Mouse (Mus musculus): Measurements from ENCODE around the gene St5. TPM values are rescaled to one million over a fixed set of nuclear protein-coding genes. Genes with fewer than 3 reads are reported as not detected.

Gene St5
- polyA plus RNA-seq, 1 experiment from 2014 or later, result 43.4 TPM

DNA sequence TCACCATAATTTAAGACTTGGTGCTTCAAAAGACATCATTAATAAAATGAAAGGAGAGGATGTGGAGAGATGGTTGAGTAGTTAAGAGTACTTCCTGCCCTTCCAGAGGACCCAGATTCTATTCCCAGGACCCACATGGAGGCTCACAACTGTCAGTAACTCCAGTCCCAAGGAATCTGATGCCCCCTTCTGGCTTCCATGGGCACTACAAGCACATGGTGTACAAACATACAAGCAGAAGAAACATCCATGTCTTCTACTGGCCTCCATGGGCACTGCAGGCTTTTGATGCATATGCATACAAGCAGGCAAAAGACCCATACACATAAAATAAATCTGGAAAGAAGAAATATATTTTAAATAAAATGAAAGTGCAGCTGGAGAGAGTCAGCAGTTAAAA, 3.2 kb downstream of the St5 start:
- Histone ChIP-seq H3K4me2 (no peak overlapping the region), H3K4me3 (replicated peaks) (no peak overlapping the region), H3K27ac (no peak overlapping the region), H3K9me3 (no peaks in the 10 kb centered on the region), H3K27me3 (no peaks in the 10 kb centered on the region), H3K9ac (replicated peaks) (no peak overlapping the region), H3K36me3 (no peaks in the 10 kb centered on the region), H3K4me1 (replicated peaks) (peaks cover 10% of the 10 kb centered on the region; the same call in 1 of the 2 replicates)
- ATAC-seq (ENCODE audit: insufficient number of reproducible peaks, insufficient read depth, low FRiP score, low TSS enrichment, low read depth), result no peak

DNA sequence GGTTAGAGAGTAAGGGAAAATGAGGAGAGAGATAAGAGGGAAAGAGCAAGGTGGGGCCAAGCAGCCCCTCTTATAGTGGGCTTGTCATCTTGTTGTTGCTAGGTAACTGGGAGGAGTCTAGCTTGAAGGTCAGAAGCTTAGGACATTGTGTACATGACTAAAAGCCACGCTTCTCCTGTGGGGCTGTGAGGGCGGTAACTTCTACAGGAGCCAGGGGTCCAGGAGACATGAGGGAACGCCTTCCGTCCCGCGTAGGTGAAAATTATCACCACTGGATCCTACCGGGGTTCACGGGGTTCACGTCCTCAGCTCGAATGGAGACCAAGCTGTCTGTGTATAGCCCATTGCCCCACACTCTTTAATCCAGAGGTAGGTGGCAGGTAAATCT, 8.1 kb downstream of the St5 start:
- Histone ChIP-seq H3K4me2 (no peak overlapping the region), H3K27me3 (no peaks in the 10 kb centered on the region), H3K9me3 (no peaks in the 10 kb centered on the region), H3K4me1 (replicated peaks) (no peaks in the 10 kb centered on the region), H3K36me3 (no peaks in the 10 kb centered on the region), H3K4me3 (replicated peaks) (no peak overlapping the region), H3K9ac (replicated peaks) (no peak overlapping the region), H3K27ac (no peak overlapping the region)
- no peak for ATAC-seq (ENCODE audit: insufficient number of reproducible peaks, insufficient read depth, low FRiP score, low TSS enrichment, low read depth)
- WGBS, result 92% methylated on average over 10 of the region's 10 CpGs

DNA sequence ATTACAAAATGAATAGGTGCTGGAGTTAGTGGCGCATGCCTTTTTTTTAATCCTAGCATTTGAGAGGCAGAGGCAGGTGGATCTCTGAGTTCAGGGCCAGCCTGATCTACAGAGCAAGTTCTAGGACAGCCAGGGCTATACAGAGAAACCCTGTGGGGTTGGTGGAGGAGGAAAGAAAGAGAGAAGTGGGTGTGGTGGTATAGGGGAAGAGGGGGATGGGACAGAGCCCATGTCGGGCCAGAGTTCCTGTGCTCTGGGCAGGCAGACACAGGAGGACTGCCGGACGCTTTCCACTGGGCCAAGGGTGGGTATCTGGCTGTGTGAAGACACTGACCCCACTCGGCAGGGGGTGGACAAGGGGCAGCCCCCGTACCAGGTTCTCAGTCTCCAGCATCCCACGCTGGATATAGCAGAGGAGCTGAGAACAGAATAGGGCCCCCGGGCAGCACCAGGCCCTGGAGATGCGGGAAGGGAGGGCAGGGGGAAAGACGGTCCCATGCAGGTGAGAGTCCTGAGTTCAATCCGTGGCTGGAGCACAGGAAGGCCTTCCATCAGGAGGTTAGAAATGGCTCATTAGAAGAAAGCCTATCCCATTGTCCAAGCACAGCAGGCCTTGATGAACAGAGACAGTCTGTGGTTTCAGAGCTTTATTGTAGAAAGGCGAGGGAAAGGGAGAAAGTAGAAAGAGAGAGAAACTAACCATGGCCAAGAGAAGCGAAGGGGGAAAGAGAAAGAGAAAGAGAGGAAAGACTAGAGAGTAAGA, 8.6 kb downstream of the St5 start:
- H3K27ac ChIP-seq, result no peak overlapping the region
- H3K9me3 ChIP-seq, result no peaks in the 10 kb centered on the region
- no peak overlapping the region for H3K9ac ChIP-seq (replicated peaks)
- H3K4me1 ChIP-seq (replicated peaks), result no peaks in the 10 kb centered on the region
- no peak for ATAC-seq (ENCODE audit: insufficient number of reproducible peaks, insufficient read depth, low FRiP score, low TSS enrichment, low read depth)
- WGBS, result 82% methylated on average over 13 of the region's 13 CpGs
- no peak overlapping the region for H3K4me2 ChIP-seq
- no peaks in the 10 kb centered on the region for H3K36me3 ChIP-seq
- H3K4me3 ChIP-seq (replicated peaks), result no peak overlapping the region
- H3K27me3 ChIP-seq, result no peaks in the 10 kb centered on the region

DNA sequence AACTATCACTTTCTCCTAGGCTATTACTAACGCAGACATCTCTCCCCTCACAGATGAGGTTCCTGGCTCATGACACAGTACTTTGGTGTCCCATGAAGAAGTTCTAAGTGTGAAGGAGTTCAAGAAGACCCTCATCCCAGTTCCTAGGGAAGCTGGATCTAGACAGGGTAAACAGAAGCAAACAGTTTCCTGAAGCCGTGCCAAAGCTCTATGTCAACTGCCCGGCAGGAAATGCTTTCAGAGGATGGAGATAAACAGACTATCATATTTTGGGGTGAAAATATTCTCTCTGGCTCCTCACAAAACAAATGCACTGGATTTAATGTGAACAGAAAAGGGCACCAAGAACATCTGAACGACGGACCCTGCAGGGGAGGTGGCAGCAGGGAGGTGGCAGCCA, 12.4 kb downstream of the St5 start:
- H3K27me3 ChIP-seq, result no peaks in the 10 kb centered on the region
- H3K9me3 ChIP-seq, result no peaks in the 10 kb centered on the region
- no peak overlapping the region for H3K27ac ChIP-seq
- no peak overlapping the region for H3K4me2 ChIP-seq
- ATAC-seq (ENCODE audit: insufficient number of reproducible peaks, insufficient read depth, low FRiP score, low TSS enrichment, low read depth), result no peak
- no peaks in the 10 kb centered on the region for H3K36me3 ChIP-seq
- 90% methylated on average over 5 of the region's 5 CpGs for WGBS
- H3K9ac ChIP-seq (replicated peaks), result no peak overlapping the region
- no peak overlapping the region for H3K4me3 ChIP-seq (replicated peaks)
- no peaks in the 10 kb centered on the region for H3K4me1 ChIP-seq (replicated peaks)

DNA sequence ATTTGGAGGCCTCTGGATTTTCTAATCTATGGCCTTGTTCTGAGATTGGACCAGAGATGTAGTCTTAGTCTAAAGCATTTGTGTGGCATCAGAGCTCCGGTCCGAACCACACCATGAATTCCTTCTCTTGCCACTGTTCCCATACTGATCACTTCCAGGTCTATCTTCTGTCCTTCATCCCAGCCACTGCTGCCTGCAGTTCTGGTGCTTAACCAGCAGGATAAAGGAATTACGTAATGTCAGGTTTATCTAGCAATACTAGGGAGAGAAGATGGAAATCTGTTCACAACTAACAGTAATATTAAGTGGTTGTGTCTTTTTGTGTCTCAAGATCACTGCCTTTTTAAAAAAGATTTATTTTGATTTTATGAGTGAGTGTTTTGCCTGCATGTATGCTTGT, 13.3 kb downstream of the St5 start:
- Histone ChIP-seq H3K9ac (replicated peaks) (no peak overlapping the region), H3K9me3 (no peaks in the 10 kb centered on the region), H3K4me1 (replicated peaks) (no peaks in the 10 kb centered on the region), H3K27ac (no peak overlapping the region), H3K36me3 (no peaks in the 10 kb centered on the region), H3K4me2 (no peak overlapping the region), H3K27me3 (no peaks in the 10 kb centered on the region), H3K4me3 (replicated peaks) (no peak overlapping the region)
- no peak for ATAC-seq (ENCODE audit: insufficient number of reproducible peaks, insufficient read depth, low FRiP score, low TSS enrichment, low read depth)
- WGBS, result 86% methylated on average over 3 of the region's 3 CpGs

DNA sequence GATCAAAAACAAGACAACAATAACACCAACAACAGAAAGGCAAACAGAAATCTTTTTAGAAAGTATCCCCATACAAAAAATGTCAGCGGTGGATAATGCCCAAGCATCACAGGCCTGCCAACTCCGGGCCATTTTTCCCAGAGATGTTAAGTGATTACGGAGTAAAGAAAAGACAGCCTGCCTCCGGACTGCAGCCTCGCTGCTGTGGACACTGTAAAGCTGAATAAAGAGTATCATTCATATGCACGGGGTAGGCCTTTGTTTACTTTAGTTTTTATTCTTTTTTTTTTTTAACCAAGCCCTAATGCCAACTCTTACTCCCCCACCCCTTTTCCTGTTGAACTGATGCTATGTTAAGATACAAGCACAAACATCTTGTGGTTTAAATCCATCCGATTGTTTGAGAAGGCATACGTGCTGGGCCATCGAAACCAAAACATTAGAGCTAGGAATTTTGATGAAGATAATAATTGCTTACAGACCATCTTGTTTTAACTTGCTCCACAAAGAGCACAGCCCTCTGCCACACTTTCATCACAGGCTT, 16.7 kb downstream of the St5 start:
- Histone ChIP-seq H3K27me3 (no peaks in the 10 kb centered on the region), H3K4me2 (no peak overlapping the region), H3K27ac (no peak overlapping the region), H3K36me3 (no peaks in the 10 kb centered on the region), H3K4me3 (replicated peaks) (no peak overlapping the region), H3K9me3 (no peaks in the 10 kb centered on the region), H3K4me1 (replicated peaks) (no peaks in the 10 kb centered on the region), H3K9ac (replicated peaks) (no peak overlapping the region)
- no peak for ATAC-seq (ENCODE audit: insufficient number of reproducible peaks, insufficient read depth, low FRiP score, low TSS enrichment, low read depth)
- WGBS, result 52% methylated on average over 9 of the region's 9 CpGs

DNA sequence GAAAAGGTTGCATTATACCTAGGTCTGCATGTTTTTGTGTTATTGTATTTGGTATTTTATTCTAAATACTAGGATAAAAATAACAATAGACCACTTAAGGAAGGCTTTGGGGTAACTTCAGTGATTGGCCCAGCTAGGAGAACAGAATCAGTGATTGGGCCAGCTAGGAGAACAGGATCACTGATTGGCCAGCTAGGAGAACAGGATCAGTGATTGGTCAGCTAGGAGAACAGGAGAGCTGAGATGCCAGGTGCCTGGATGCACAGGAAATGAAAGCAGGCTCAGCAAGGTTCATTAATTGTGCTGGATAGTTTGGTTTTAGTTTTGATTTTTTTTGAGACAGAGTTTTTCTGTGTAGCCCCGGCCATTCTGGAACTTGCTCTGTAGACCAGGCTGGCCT, 22.5 kb downstream of the St5 start:
- Histone ChIP-seq H3K36me3 (no peaks in the 10 kb centered on the region), H3K9ac (replicated peaks) (no peak overlapping the region), H3K27me3 (no peaks in the 10 kb centered on the region), H3K27ac (no peak overlapping the region), H3K4me1 (replicated peaks) (no peaks in the 10 kb centered on the region), H3K9me3 (no peaks in the 10 kb centered on the region), H3K4me3 (replicated peaks) (no peak overlapping the region), H3K4me2 (no peak overlapping the region)
- no peak for ATAC-seq (ENCODE audit: insufficient number of reproducible peaks, insufficient read depth, low FRiP score, low TSS enrichment, low read depth)
- WGBS, result 94% methylated on average over 1 of the region's 1 CpGs

DNA sequence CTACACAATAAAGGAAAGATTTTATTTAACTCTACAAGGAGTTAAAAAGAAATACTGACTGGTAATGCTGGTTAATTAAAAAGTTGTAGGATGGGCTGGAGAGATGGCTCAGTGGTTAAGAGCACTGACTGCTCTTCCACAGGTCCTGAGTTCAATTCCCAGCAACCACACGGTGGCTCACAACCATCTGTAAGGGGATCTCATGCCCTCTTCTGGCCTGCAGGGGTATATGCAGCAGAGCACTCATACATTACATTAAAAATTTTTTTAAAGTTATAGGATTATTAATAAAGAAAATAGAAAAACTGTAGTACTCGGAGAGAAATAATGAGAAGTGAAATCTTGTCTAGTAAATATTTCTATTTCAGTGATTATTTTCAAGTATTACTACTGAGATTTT, 23.1 kb downstream of the St5 start:
- Histone ChIP-seq H3K9ac (replicated peaks) (no peak overlapping the region), H3K9me3 (no peaks in the 10 kb centered on the region), H3K4me1 (replicated peaks) (no peaks in the 10 kb centered on the region), H3K27ac (no peak overlapping the region), H3K27me3 (no peaks in the 10 kb centered on the region), H3K4me3 (replicated peaks) (no peak overlapping the region), H3K4me2 (no peak overlapping the region), H3K36me3 (no peaks in the 10 kb centered on the region)
- 88% methylated on average over 2 of the region's 2 CpGs for WGBS
- no peak for ATAC-seq (ENCODE audit: insufficient number of reproducible peaks, insufficient read depth, low FRiP score, low TSS enrichment, low read depth)

DNA sequence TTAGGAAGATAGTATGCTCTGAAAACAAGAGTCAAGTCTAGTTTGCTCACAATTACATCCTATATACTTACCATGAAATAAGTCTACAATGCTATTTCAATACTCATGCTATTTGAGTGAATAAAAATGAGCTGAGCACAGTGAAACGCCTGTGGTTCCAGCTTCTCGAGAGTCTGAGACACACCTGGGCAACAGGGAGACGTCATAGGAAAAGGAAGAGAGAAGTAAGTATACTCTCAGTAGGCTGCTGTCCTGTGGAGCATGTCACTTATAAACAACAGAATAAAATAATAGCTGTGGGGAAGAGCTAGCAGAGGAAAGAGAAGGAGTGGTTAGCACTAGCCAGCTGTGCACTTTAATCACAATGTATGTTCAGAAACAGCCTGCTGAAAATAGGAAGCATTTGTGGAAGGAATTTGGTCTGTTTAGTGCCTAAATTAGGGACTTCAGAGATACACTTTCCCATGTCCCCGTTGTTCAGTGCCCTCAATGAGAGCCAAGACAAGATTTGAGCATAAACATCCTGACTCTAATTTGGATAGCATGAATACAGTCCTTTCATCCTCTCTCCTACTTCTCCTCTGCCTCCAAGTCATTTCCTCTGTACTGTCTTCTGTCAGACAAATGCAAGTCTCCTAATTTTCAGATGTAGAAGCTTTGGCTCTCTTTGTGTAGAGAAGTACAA, 28.3 kb downstream of the St5 start:
- Histone ChIP-seq H3K27me3 (no peaks in the 10 kb centered on the region), H3K9me3 (no peaks in the 10 kb centered on the region), H3K9ac (replicated peaks) (no peak overlapping the region), H3K36me3 (no peaks in the 10 kb centered on the region), H3K27ac (no peak overlapping the region), H3K4me3 (replicated peaks) (no peak overlapping the region), H3K4me2 (no peak overlapping the region), H3K4me1 (replicated peaks) (peaks cover 14% of the 10 kb centered on the region)
- ATAC-seq (ENCODE audit: insufficient number of reproducible peaks, insufficient read depth, low FRiP score, low TSS enrichment, low read depth), result no peak
- WGBS, result 62% methylated on average over 4 of the region's 4 CpGs

DNA sequence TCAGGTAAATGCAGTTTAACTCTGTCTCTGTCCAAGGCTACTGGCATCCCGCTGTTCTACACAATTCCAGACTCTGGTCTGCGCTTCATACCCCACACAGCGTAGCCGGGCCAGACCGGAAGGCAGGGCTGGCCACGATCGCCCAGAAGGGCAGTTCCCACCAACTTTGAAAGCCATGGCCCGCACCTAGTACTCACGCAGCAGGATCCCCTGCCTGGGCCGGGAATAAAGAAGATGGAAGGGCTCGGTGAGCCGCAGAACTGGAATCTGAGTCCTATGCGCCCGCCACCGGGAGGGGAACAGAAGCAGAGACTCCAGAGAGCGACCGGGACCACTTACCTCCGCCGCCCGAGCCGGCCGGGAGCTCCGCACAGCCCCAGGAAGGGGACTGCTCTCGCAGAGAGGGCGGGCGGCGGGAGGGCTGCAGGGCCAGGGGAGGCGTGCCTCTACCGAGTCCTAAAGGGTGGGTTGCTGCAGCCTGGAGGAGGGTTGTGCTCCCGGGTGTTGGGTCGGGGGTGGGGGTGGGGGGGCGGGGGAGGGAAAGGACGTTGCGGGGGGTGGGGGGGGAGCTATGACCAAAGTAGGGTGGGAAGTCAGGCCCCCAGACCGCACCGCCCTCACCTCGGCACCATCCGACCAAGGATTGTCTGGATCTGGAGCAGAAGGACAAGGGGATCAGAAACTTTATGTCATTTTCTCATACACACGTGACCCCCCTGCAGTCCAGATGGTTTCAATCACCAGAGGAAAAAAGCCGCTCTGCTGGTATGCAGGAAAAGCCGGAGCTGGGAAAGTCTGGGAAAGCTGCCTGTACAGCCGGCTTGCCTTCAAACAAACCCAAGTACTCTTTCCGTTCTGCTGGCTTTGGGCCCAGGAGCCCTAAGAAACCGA, 31.6 kb downstream of the St5 start:
- Histone ChIP-seq H3K4me3 (replicated peaks) (peak overlapping the region; percentile 70), H3K4me1 (replicated peaks) (peaks cover 21% of the 10 kb centered on the region), H3K9ac (replicated peaks) (peak overlapping the region; percentile 86), H3K36me3 (no peaks in the 10 kb centered on the region), H3K9me3 (no peaks in the 10 kb centered on the region), H3K27ac (peak overlapping the region; percentile 99), H3K4me2 (peak overlapping the region; percentile 63), H3K27me3 (no peaks in the 10 kb centered on the region)
- ATAC-seq (ENCODE audit: insufficient number of reproducible peaks, insufficient read depth, low FRiP score, low TSS enrichment, low read depth), result peak; percentile 100
- WGBS, result 1% methylated on average over 41 of the region's 44 CpGs

Data from limb, embryonic 12.5 days (tissue).